Mouse (Mus musculus): ENCODE measurements around the gene Zfp318. TPM values are rescaled to one million over a fixed set of nuclear protein-coding genes. Genes with fewer than 3 reads are reported as not detected.
A peak's percentile ranks its signal among the peaks of the same experiment; 100 is the strongest.

Zfp318 gene
- total RNA-seq, 1 experiment, result 14.0 TPM

DNA sequence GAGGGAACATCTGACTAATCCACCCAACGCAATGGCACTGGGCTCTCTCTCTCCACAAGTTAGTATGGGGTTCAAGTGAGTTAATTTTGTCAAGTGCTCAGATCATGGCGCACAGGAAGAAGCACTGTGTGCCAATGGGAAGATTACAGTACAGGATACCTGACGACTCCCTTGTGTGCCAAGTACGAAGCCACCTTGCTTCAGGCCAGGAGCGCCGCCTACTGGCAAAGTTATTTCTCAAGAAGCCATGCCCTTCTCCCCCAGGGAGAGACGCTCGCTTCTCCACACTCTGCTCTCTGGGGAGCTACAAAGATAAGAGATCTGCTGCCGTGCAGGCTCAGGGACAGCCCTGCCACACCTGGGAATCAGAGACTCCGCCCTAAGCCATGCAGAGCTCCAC is 74.3 kb downstream of the Zfp318 start:
- H3K27ac ChIP-seq (ENCODE audit: insufficient read depth, low read depth, low read length, poor library complexity, severe bottlenecking), result no peak overlapping the region
- TF ChIP-seq ZC3H11A (IDR thresholded peaks at IDR 0.05; ENCODE audit: borderline replicate concordance, low read depth, low read length), result peak; percentile 36; the same call in 1 of the 2 replicates
- TF ChIP-seq MAFK (IDR thresholded peaks at IDR 0.05; ENCODE audit: insufficient read depth, low read depth, low read length), result no peak

DNA sequence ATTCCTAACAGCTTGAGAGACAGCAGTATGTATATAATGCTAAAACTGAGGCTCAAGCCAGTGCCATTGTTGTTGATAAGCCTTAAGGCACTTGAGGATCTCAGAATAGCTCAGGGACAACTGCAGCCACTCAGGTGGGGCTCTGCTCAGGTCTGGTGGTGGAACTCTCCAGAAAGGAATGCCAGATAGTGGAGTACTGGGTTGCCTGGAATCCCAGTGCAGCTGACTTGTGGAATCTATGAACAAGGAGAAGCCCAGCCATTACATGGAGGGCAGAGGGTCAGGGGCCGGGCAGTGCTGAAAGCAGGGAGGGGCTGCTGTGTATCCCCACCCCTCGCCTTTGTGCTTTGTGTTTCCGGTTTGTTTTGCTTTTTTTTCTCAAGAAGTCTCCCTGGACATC is 74.9 kb downstream of the Zfp318 start:
- DNase-seq (ENCODE audit: low read depth, low spot score), result no peak
- in situ Hi-C loops (cut with MboI; ENCODE audit: low sequenced_read_pairs in 2 of 2, unreplicated experiment in 2 of 2), result no loop called here
- H3K36me3 ChIP-seq (ENCODE audit: control insufficient read depth, insufficient read depth, low read length, poor library complexity, severe bottlenecking), result no peaks in the 10 kb centered on the region
- peaks cover 5 to 41% of the 10 kb centered on the region in 2 experiments for H3K4me1 ChIP-seq (ENCODE audit: control insufficient read depth in 2 of 2, insufficient read depth in 2 of 2, low read length in 2 of 2, poor library complexity in 1 of 2)
- H3K4me3 ChIP-seq (ENCODE audit: insufficient read depth in 1 of 2, low read depth in 1 of 2, low read length in 2 of 2, poor library complexity in 1 of 2, severe bottlenecking in 1 of 2), result no peak overlapping the region
- H3K9ac ChIP-seq (ENCODE audit: insufficient read depth, low read depth, low read length, poor library complexity, severe bottlenecking), result no peak overlapping the region
- TF ChIP-seq MAFK (IDR thresholded peaks at IDR 0.05; ENCODE audit: insufficient read depth, low read depth, low read length), result no peak
- no peak for TF ChIP-seq HCFC1 (IDR thresholded peaks at IDR 0.05; ENCODE audit: borderline replicate concordance, insufficient read depth, low read length)
- no peak for TF ChIP-seq ZC3H11A (IDR thresholded peaks at IDR 0.05; ENCODE audit: borderline replicate concordance, low read depth, low read length)
- TF ChIP-seq ZNF384 (IDR thresholded peaks at IDR 0.05; ENCODE audit: low read depth, low read length), result no peak
- no peak for TF ChIP-seq CHD2 (IDR thresholded peaks at IDR 0.05; ENCODE audit: low read depth, low read length)
- H3K27ac ChIP-seq (ENCODE audit: insufficient read depth, low read depth, low read length, poor library complexity, severe bottlenecking), result no peak overlapping the region
- no peaks in the 10 kb centered on the region for H3K9me3 ChIP-seq (ENCODE audit: control insufficient read depth, insufficient read depth, low read depth, low read length)

More for the DNA sequence above, 74.3 kb downstream of the Zfp318 start:
- Histone ChIP-seq H3K4me1 (ENCODE audit: control insufficient read depth in 2 of 2, insufficient read depth in 2 of 2, low read length in 2 of 2, poor library complexity in 1 of 2) (peaks cover 6 to 43% of the 10 kb centered on the region in 2 experiments), H3K9me3 (ENCODE audit: control insufficient read depth, insufficient read depth, low read depth, low read length) (no peaks in the 10 kb centered on the region), H3K9ac (ENCODE audit: insufficient read depth, low read depth, low read length, poor library complexity, severe bottlenecking) (no peak overlapping the region), H3K36me3 (ENCODE audit: control insufficient read depth, insufficient read depth, low read length, poor library complexity, severe bottlenecking) (no peaks in the 10 kb centered on the region), H3K4me3 (ENCODE audit: insufficient read depth in 1 of 2, low read depth in 1 of 2, low read length in 2 of 2, poor library complexity in 1 of 2, severe bottlenecking in 1 of 2) (no peak overlapping the region)
- in situ Hi-C loops (cut with MboI; ENCODE audit: low sequenced_read_pairs in 2 of 2, unreplicated experiment in 2 of 2), result no loop called here
- peak; percentile 78 for DNase-seq (ENCODE audit: low read depth, low spot score)

DNA sequence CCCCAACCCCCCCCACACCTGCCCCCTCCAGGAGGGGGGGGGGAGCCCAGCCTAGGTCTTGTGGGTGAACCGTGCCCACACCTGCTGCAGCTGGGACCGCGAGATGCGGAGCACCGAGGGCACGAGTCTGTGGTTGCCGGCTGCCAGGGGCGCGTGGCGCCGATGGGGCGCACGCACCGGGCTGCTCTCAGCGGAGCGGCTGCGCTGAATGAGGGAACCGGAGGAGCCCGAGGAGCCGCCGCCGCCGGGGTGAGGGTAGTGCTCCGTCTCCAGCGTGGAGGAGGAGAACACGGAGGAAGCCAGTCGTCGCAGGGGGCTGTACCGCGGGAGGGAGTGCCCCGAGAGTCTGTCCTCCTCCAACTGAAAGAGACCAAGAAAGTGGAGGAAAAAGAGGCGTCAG is 77.1 kb downstream of the Zfp318 start:
- no peaks in the 10 kb centered on the region for H3K9me3 ChIP-seq (ENCODE audit: control insufficient read depth, insufficient read depth, low read depth, low read length)
- H3K27ac ChIP-seq (ENCODE audit: insufficient read depth, low read depth, low read length, poor library complexity, severe bottlenecking), result no peak overlapping the region
- H3K4me3 ChIP-seq (ENCODE audit: insufficient read depth in 1 of 2, low read depth in 1 of 2, low read length in 2 of 2, poor library complexity in 1 of 2, severe bottlenecking in 1 of 2), result peak overlapping the region; percentile 50 to 53
- in situ Hi-C loops (cut with MboI; ENCODE audit: low sequenced_read_pairs in 2 of 2, unreplicated experiment in 2 of 2), result no loop called here
- TF ChIP-seq ZC3H11A (IDR thresholded peaks at IDR 0.05; ENCODE audit: borderline replicate concordance, low read depth, low read length) (no peak), ZNF384 (IDR thresholded peaks at IDR 0.05; ENCODE audit: low read depth, low read length) (no peak), CHD2 (IDR thresholded peaks at IDR 0.05; ENCODE audit: low read depth, low read length) (no peak), HCFC1 (IDR thresholded peaks at IDR 0.05; ENCODE audit: borderline replicate concordance, insufficient read depth, low read length) (no peak), MAFK (IDR thresholded peaks at IDR 0.05; ENCODE audit: insufficient read depth, low read depth, low read length) (no peak)
- H3K4me1 ChIP-seq (ENCODE audit: control insufficient read depth in 2 of 2, insufficient read depth in 2 of 2, low read length in 2 of 2, poor library complexity in 1 of 2), result peaks cover 2 to 25% of the 10 kb centered on the region in 2 experiments; a peak in 2 of 4 replicates
- H3K36me3 ChIP-seq (ENCODE audit: control insufficient read depth, insufficient read depth, low read length, poor library complexity, severe bottlenecking), result no peaks in the 10 kb centered on the region
- DNase-seq (ENCODE audit: low read depth, low spot score), result no peak
- H3K9ac ChIP-seq (ENCODE audit: insufficient read depth, low read depth, low read length, poor library complexity, severe bottlenecking), result peak overlapping the region; percentile 49

DNA sequence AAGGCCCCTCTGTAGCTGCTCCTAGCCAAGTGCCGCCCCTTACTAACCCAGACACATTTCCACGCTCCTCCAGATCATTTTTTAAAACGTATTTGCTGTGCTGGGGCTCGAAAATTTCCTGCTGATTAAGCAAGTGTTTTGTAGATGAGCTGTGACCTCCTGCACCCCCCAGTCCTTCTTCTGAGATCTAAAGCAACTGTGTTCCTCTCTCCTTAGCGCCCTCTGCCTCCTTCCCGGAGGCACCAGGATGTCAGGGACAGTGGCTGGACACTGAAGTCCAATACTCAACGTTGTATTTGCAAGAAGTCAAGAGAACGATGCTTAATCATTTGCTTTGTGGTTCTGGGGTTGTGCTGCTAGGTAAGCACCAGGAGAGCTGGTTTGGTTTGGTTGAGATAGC is 77.8 kb downstream of the Zfp318 start:
- Histone ChIP-seq H3K27ac (ENCODE audit: insufficient read depth, low read depth, low read length, poor library complexity, severe bottlenecking) (no peak overlapping the region), H3K9me3 (ENCODE audit: control insufficient read depth, insufficient read depth, low read depth, low read length) (no peaks in the 10 kb centered on the region), H3K9ac (ENCODE audit: insufficient read depth, low read depth, low read length, poor library complexity, severe bottlenecking) (0 out of 2 replicates have a peak overlapping the region, but pooled peaks have one; percentile 49), H3K36me3 (ENCODE audit: control insufficient read depth, insufficient read depth, low read length, poor library complexity, severe bottlenecking) (no peaks in the 10 kb centered on the region), H3K4me3 (ENCODE audit: insufficient read depth in 1 of 2, low read depth in 1 of 2, low read length in 2 of 2, poor library complexity in 1 of 2, severe bottlenecking in 1 of 2) (peak overlapping the region in 1 of 2 experiments; percentile 50; a peak in 1 of 4 replicates), H3K4me1 (ENCODE audit: control insufficient read depth in 2 of 2, insufficient read depth in 2 of 2, low read length in 2 of 2, poor library complexity in 1 of 2) (peaks cover 2 to 20% of the 10 kb centered on the region in 2 experiments; a peak in 1 of 4 replicates)
- no peak for TF ChIP-seq ZNF384 (IDR thresholded peaks at IDR 0.05; ENCODE audit: low read depth, low read length)
- TF ChIP-seq MAFK (IDR thresholded peaks at IDR 0.05; ENCODE audit: insufficient read depth, low read depth, low read length), result no peak
- no peak for TF ChIP-seq CHD2 (IDR thresholded peaks at IDR 0.05; ENCODE audit: low read depth, low read length)
- TF ChIP-seq ZC3H11A (IDR thresholded peaks at IDR 0.05; ENCODE audit: borderline replicate concordance, low read depth, low read length), result no peak
- TF ChIP-seq HCFC1 (IDR thresholded peaks at IDR 0.05; ENCODE audit: borderline replicate concordance, insufficient read depth, low read length), result no peak
- in situ Hi-C loops (cut with MboI; ENCODE audit: low sequenced_read_pairs in 2 of 2, unreplicated experiment in 2 of 2), result no loop called here
- no peak for DNase-seq (ENCODE audit: low read depth, low spot score)

DNA sequence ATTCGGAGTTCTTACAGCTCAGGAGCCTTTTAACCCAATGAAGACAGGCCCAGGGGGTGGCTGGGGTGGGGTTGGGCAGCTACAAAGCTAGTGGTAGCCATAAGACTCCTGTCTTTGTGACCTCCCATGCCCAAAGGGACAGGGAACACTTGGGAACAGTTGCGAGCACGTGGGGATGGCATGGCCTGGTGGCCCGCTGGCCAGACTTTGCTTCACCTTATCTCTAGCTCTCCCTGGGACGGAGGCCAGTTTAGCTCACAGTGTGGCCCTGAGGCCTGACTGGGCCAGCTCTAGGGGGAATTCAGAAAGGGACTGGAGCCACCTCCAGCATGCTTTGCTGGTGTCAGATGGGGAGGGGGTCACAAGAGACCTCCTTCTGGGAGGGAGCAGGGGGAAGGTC is 78.7 kb downstream of the Zfp318 start:
- H3K9me3 ChIP-seq (ENCODE audit: control insufficient read depth, insufficient read depth, low read depth, low read length), result no peaks in the 10 kb centered on the region
- H3K4me1 ChIP-seq (ENCODE audit: control insufficient read depth in 2 of 2, insufficient read depth in 2 of 2, low read length in 2 of 2, poor library complexity in 1 of 2), result peaks cover 2 to 22% of the 10 kb centered on the region in 2 experiments; a peak in 1 of 4 replicates
- no peaks in the 10 kb centered on the region for H3K36me3 ChIP-seq (ENCODE audit: control insufficient read depth, insufficient read depth, low read length, poor library complexity, severe bottlenecking)
- H3K27ac ChIP-seq (ENCODE audit: insufficient read depth, low read depth, low read length, poor library complexity, severe bottlenecking), result no peak overlapping the region
- no peak overlapping the region for H3K9ac ChIP-seq (ENCODE audit: insufficient read depth, low read depth, low read length, poor library complexity, severe bottlenecking)
- no peak overlapping the region for H3K4me3 ChIP-seq (ENCODE audit: insufficient read depth in 1 of 2, low read depth in 1 of 2, low read length in 2 of 2, poor library complexity in 1 of 2, severe bottlenecking in 1 of 2)
- DNase-seq (ENCODE audit: low read depth, low spot score), result no peak
- TF ChIP-seq HCFC1 (IDR thresholded peaks at IDR 0.05; ENCODE audit: borderline replicate concordance, insufficient read depth, low read length) (no peak), ZC3H11A (IDR thresholded peaks at IDR 0.05; ENCODE audit: borderline replicate concordance, low read depth, low read length) (no peak), ZNF384 (IDR thresholded peaks at IDR 0.05; ENCODE audit: low read depth, low read length) (no peak), CHD2 (IDR thresholded peaks at IDR 0.05; ENCODE audit: low read depth, low read length) (no peak), MAFK (IDR thresholded peaks at IDR 0.05; ENCODE audit: insufficient read depth, low read depth, low read length) (no peak)
- in situ Hi-C loops (cut with MboI; ENCODE audit: low sequenced_read_pairs in 2 of 2, unreplicated experiment in 2 of 2), result no loop called here

All from ES-E14 (cell line).